Mouse (Mus musculus): ENCODE measurements around the gene Dhx15.

Dhx15 gene

GRCm38 (mm10) chr5:52110808-52111663 lies 79.3 kb downstream of the Dhx15 start:
- DNase-seq (ENCODE audit: low spot score), result no peak
